Mouse (Mus musculus) hindbrain, embryonic 15.5 days (tissue): ENCODE measurements around the gene E330017A01Rik. TPM values are rescaled to one million over a fixed set of nuclear protein-coding genes. Genes with fewer than 3 reads are reported as not detected.

Experiments used
- ATAC-seq: fragments of 200-750 bp; cut with Nextera tagmentation; 2 replicates; pipeline ENCODE4 v1.8.0; 2017; ENCODE audit warnings: low read depth, moderate number of reproducible peaks, moderate TSS enrichment; ENCODE audit not compliant: low FRiP score
- H3K27ac ChIP-seq: fragments of 300-500 bp; sonication (generic); replicated peaks from 2 replicates; pipeline ENCODE4 v1.5.1; 2015; ENCODE audit warnings: mild to moderate bottlenecking, inconsistent platforms
- H3K27me3 ChIP-seq: fragments of 300-500 bp; sonication (generic); 2 replicates; pipeline ENCODE4 v1.6.1; 2015; ENCODE audit warnings: control low read depth, inconsistent platforms
- H3K36me3 ChIP-seq: fragments of 300-500 bp; sonication (generic); 2 replicates; pipeline ENCODE4 v1.6.1; 2015; ENCODE audit warnings: control low read depth, inconsistent platforms
- H3K4me1 ChIP-seq: fragments of 300-500 bp; sonication (generic); replicated peaks from 2 replicates; pipeline ENCODE4 v1.6.1; 2015; ENCODE audit warnings: control low read depth, inconsistent platforms
- H3K4me2 ChIP-seq: fragments of 300-500 bp; sonication (generic); 2 replicates; pipeline ENCODE4 v1.6.1; 2015; ENCODE audit warnings: moderate library complexity, mild to moderate bottlenecking, inconsistent platforms
- H3K4me3 ChIP-seq: fragments of 300-500 bp; sonication (generic); 2 replicates; pipeline ENCODE4 v1.5.1; 2015; ENCODE audit warnings: mild to moderate bottlenecking, inconsistent platforms
- H3K9ac ChIP-seq: fragments of 300-500 bp; sonication (generic); 2 replicates; pipeline ENCODE4 v1.6.1; 2015; ENCODE audit warnings: inconsistent platforms
- H3K9me3 ChIP-seq: fragments of 300-500 bp; sonication (generic); 2 replicates; pipeline ENCODE4 v1.6.1; 2016; ENCODE audit warnings: control low read depth, inconsistent platforms
- WGBS: fragments of 180-500 bp; shearing (Covaris S2); methylation state at CpG from one replicate; pipeline ENCODE4 v1.1.7; 2015; 5-methylcytosine and 5-hydroxymethylcytosine counted together
- polyA plus RNA-seq: library from polyadenylated mRNA; unstranded; fragments of >200 nt; fragmentation: Nextera tagmentation; extraction: Ambion mirVana; gene quantifications from 2 replicates; pipeline ENCODE4 v1.2.1, GENCODE M21; 2015

Gene E330017A01Rik
- polyA plus RNA-seq, 1 experiment from 2014 or later = 0.13 TPM

DNA sequence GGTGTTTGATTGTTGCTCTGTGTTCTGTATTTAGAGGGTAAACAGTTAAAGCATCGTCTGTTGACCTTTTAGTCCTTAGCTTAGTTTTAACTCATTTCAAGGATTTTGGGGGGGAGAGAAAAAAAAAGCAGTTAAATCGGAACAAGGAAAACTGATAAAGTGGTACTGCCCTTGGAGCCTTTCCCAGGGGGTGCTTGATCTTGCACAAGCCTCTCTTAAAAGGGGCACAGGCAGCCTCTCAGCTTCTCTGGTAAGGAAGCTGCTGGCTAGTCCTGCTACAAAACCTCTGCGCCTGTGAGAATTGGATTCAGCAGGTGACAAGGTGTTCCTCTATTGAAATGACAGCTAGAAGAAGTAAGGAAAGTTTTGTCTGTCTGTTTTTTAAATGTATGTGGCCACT lies 16.2 kb downstream of the E330017A01Rik start:
- 97% methylated on average over 3 of the region's 3 CpGs for WGBS
- ATAC-seq = no peak

DNA sequence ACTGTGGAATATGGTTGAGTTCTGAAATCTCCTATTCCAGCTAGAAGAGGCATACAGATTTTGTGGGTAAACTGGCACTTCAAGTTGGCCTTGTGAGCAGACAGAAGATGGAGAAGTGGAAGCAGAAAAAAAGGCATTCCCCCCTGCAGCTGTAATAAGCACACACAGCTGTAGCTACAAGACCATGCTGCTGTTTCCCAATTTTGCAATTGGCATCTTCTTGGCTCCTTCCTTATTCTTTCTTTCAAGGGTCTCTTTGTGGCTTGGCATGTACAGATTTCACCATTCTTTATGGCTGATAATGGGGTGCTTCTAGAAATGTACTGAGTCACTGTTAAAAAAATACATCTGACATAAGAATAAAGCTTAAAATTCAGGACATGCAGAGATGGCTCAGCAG lies 21.2 kb downstream of the E330017A01Rik start:
- no peak overlapping the region for H3K9ac ChIP-seq
- H3K4me2 ChIP-seq = no peak overlapping the region
- no peak overlapping the region for H3K4me3 ChIP-seq
- no peak for ATAC-seq
- H3K4me1 ChIP-seq = no peaks in the 10 kb centered on the region
- no peaks in the 10 kb centered on the region for H3K9me3 ChIP-seq
- no peaks in the 10 kb centered on the region for H3K27me3 ChIP-seq
- H3K36me3 ChIP-seq = no peaks in the 10 kb centered on the region
- no peak overlapping the region for H3K27ac ChIP-seq

More for the DNA sequence above, 16.2 kb downstream of the E330017A01Rik start:
- Histone ChIP-seq H3K4me3 (no peak overlapping the region), H3K36me3 (no peaks in the 10 kb centered on the region), H3K4me1 (no peaks in the 10 kb centered on the region), H3K9me3 (no peaks in the 10 kb centered on the region), H3K4me2 (no peak overlapping the region), H3K27me3 (no peaks in the 10 kb centered on the region), H3K27ac (no peak overlapping the region), H3K9ac (no peak overlapping the region)

GRCm38 (mm10) chr16:58616878-58617277 lies 21.7 kb downstream of the E330017A01Rik start, which contains the start of gene Gm813:
TSS of gene Gm813 (minus strand) at chr16:58616978.
- Histone ChIP-seq H3K9me3 (no peaks in the 10 kb centered on the region), H3K4me2 (no peak within 1 kb of the TSS), H3K27me3 (no peaks in the 10 kb centered on the region), H3K9ac (no peak within 1 kb of the TSS), H3K4me1 (no peaks in the 10 kb centered on the region), H3K4me3 (no peak within 1 kb of the TSS), H3K27ac (no peak within 1 kb of the TSS), H3K36me3 (no peaks in the 10 kb centered on the region)
- 94% methylated on average over 6 of the region's 6 CpGs for WGBS
- ATAC-seq = no peak

GRCm38 (mm10) chr16:58612969-58613368 lies 25.6 kb downstream of the E330017A01Rik start:
- no peak overlapping the region for H3K4me3 ChIP-seq
- H3K27me3 ChIP-seq = no peaks in the 10 kb centered on the region
- H3K4me1 ChIP-seq = no peaks in the 10 kb centered on the region
- ATAC-seq = no peak
- H3K27ac ChIP-seq = no peak overlapping the region
- no peaks in the 10 kb centered on the region for H3K9me3 ChIP-seq
- H3K36me3 ChIP-seq = no peaks in the 10 kb centered on the region
- H3K4me2 ChIP-seq = no peak overlapping the region
- H3K9ac ChIP-seq = no peak overlapping the region
- 69% methylated on average over 3 of the region's 3 CpGs for WGBS

DNA sequence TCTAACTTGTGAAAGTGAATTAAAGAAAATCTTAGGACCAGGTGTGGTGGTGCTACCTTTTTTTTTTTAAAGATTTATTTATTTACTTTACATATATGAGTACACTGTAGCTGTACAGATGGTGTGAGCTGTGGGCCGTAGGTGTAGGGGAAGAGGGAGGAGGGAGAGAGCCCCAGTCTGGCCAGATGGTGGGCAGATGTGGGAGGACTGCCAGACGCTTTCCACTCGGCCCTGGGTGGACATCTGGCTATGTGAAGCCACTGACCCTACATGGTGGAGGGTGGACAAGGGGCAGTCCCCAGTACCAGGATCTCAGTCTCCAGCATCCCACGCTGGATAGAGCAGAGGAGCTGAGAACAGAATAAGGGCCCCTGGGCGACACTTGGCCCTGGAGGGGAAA lies 31.4 kb downstream of the E330017A01Rik start:
- no peaks in the 10 kb centered on the region for H3K9me3 ChIP-seq
- 93% methylated on average over 5 of the region's 5 CpGs for WGBS

DNA sequence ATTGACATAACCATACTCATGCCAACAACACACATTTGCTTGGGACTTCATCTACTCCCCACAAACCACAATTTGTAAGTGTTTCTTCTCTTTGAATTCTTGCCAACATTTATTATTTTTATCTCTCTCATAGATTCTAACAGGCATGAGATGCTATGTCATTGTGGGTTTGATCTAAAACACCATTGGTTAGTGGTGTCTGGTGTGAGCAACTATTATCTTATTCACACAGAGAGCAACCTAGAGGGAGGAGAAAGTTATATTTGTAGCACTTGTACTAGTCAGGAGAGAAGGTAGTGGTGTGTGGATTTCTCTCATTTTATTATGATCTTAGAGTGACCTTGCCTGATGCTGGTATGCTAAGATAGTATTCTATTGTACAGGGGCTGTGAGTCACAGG lies 33.9 kb downstream of the E330017A01Rik start:
- no peak for ATAC-seq
- no peak overlapping the region for H3K4me2 ChIP-seq
- H3K4me1 ChIP-seq = no peaks in the 10 kb centered on the region
- H3K9ac ChIP-seq = no peak overlapping the region
- H3K9me3 ChIP-seq = no peaks in the 10 kb centered on the region
- H3K36me3 ChIP-seq = no peaks in the 10 kb centered on the region
- no peak overlapping the region for H3K4me3 ChIP-seq
- no peak overlapping the region for H3K27ac ChIP-seq
- no peaks in the 10 kb centered on the region for H3K27me3 ChIP-seq

More for the DNA sequence above, 31.4 kb downstream of the E330017A01Rik start:
- no peak overlapping the region for H3K9ac ChIP-seq
- no peak overlapping the region for H3K27ac ChIP-seq
- no peak overlapping the region for H3K4me2 ChIP-seq
- ATAC-seq = no peak
- H3K27me3 ChIP-seq = no peaks in the 10 kb centered on the region
- H3K4me1 ChIP-seq = no peaks in the 10 kb centered on the region
- H3K36me3 ChIP-seq = no peaks in the 10 kb centered on the region
- no peak overlapping the region for H3K4me3 ChIP-seq

DNA sequence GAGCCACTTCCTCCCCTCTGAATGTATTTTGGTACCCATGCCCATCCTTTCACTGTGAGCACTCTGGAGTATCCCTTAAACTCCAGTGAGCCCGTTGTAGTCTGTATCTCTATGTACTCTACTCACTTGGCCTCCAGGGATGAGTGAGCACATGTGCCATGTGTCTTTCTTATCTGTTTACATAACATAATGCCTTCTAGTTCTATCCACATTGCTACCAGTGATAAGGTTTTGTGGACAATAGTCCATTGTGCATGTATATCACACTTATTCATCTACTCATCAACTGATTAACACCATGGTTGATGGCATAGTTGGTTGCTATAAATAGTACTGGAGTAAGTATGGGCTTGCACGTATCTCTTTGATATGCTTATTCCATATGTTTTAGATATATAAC lies 34.7 kb downstream of the E330017A01Rik start:
- H3K36me3 ChIP-seq = no peaks in the 10 kb centered on the region
- H3K27me3 ChIP-seq = no peaks in the 10 kb centered on the region
- no peak overlapping the region for H3K27ac ChIP-seq
- no peaks in the 10 kb centered on the region for H3K9me3 ChIP-seq
- no peak for ATAC-seq
- no peak overlapping the region for H3K4me2 ChIP-seq
- H3K4me3 ChIP-seq = no peak overlapping the region
- 90% methylated on average over 2 of the region's 2 CpGs for WGBS
- no peak overlapping the region for H3K9ac ChIP-seq
- H3K4me1 ChIP-seq = no peaks in the 10 kb centered on the region

DNA sequence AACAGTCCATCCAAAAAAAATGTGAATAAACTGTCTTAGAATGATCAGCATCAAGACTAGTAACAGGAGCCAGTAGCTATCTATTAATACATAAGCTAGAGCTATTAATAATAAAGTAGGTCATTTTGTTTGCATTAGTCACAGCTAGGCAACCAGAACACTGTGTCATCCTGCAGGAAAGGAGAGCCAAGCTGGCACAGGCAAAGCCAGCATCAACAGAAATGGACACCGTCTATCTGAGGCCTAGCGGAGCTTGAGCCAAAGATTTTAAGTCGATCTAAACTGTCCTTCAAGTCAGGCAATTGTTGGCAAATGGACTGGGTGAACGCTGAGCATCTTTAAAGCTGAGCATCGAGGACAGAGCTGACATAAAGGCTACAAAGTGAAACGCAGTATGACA lies 37.7 kb downstream of the E330017A01Rik start:
- no peak for ATAC-seq
- H3K9ac ChIP-seq = no peak overlapping the region

GRCm38 (mm10) chr16:58591299-58591698 lies 47.2 kb downstream of the E330017A01Rik start:
- ATAC-seq = no peak

More for the DNA sequence above, 37.7 kb downstream of the E330017A01Rik start:
- Histone ChIP-seq H3K9me3 (no peaks in the 10 kb centered on the region), H3K27me3 (no peaks in the 10 kb centered on the region), H3K36me3 (no peaks in the 10 kb centered on the region), H3K4me1 (no peaks in the 10 kb centered on the region), H3K27ac (no peak overlapping the region), H3K4me3 (no peak overlapping the region), H3K4me2 (no peak overlapping the region)
- WGBS = 88% methylated on average over 6 of the region's 6 CpGs

DNA sequence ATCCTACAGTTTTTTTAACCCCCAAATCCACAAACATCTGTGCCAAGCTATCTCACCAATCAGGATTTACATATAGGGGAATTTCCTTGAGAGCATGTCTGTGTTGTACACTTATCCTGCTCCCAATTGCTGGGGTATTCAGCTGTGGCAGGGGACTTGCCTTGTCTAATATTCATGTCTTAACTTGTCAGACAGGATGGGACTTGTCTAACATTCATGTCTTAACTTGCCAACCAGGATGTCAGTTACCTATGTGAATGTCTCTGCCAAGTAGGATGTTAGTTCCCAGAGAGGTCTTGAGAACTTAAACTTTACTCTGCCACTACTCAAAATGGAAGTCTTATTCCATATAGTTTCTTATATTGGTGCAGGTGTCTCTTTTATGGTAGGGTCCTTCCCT lies 49.1 kb downstream of the E330017A01Rik start:
- Histone ChIP-seq H3K4me1 (no peaks in the 10 kb centered on the region), H3K4me2 (no peak overlapping the region), H3K9me3 (peaks cover 5% of the 10 kb centered on the region; the same call in 1 of the 2 replicates), H3K27ac (no peak overlapping the region), H3K4me3 (no peak overlapping the region), H3K27me3 (no peaks in the 10 kb centered on the region), H3K36me3 (no peaks in the 10 kb centered on the region), H3K9ac (no peak overlapping the region)
- no peak for ATAC-seq

More at GRCm38 (mm10) chr16:58591299-58591698, 47.2 kb downstream of the E330017A01Rik start:
- WGBS = 84% methylated on average over 3 of the region's 3 CpGs
- peaks cover 5% of the 10 kb centered on the region; the same call in 1 of the 2 replicates for H3K9me3 ChIP-seq
- H3K4me1 ChIP-seq = no peaks in the 10 kb centered on the region
- no peaks in the 10 kb centered on the region for H3K27me3 ChIP-seq
- H3K9ac ChIP-seq = no peak overlapping the region
- H3K4me3 ChIP-seq = no peak overlapping the region
- H3K36me3 ChIP-seq = no peaks in the 10 kb centered on the region
- no peak overlapping the region for H3K27ac ChIP-seq
- no peak overlapping the region for H3K4me2 ChIP-seq

Other genes starting within 250 kb of the E330017A01Rik start
- 8.1 and 8.2 TPM in 2 replicates for gene Dcbld2, start 230.3 kb downstream of the E330017A01Rik start, polyA plus RNA-seq
- 13.2 and 14.2 TPM in 2 replicates for gene St3gal6, start 114.5 kb downstream of the E330017A01Rik start, polyA plus RNA-seq
- gene Gm813, start 21.8 kb downstream of the E330017A01Rik start, polyA plus RNA-seq = not detected in 2 replicates
- gene Cpox, start 31.6 kb upstream of the E330017A01Rik start, polyA plus RNA-seq = 17.4 and 17.9 TPM in 2 replicates
- 0.13 TPM in 1 of 2 replicates, not detected in the other for gene Gpr15, start 80.3 kb upstream of the E330017A01Rik start, polyA plus RNA-seq
- gene Cldnd1, start 89.2 kb upstream of the E330017A01Rik start, polyA plus RNA-seq = 132 and 148 TPM in 2 replicates
- gene Olfr172, start 124.4 kb upstream of the E330017A01Rik start, polyA plus RNA-seq = not detected in 2 replicates
- gene Olfr173, start 161.5 kb upstream of the E330017A01Rik start, polyA plus RNA-seq = not detected in 2 replicates
- not detected in 2 replicates for gene Olfr175-ps1, start 188.0 kb upstream of the E330017A01Rik start, polyA plus RNA-seq
- not detected in 2 replicates for gene Olfr177, start 236.0 kb upstream of the E330017A01Rik start, polyA plus RNA-seq